Mouse (Mus musculus) lung, postnatal 0 days (tissue): ENCODE measurements around the gene Rasal1. TPM values are rescaled to one million over a fixed set of nuclear protein-coding genes. Genes with fewer than 3 reads are reported as not detected.

Experiments
- ATAC-seq: fragments of 200-750 bp; cut with Nextera tagmentation; 2 replicates; pipeline ENCODE4 v1.8.0; 2017; ENCODE audit warnings: moderate library complexity
- DNase-seq: peaks from one replicate; pipeline ENCODE4 v3.0.0-alpha.2; 2016; ENCODE audit warnings: low spot score
- H3K27ac ChIP-seq: fragments of 300-500 bp; sonication (generic); 2 replicates; pipeline ENCODE4 v1.5.1; 2014; ENCODE audit warnings: antibody characterized with exemption, mild to moderate bottlenecking, low read length, mixed read lengths
- H3K27me3 ChIP-seq: fragments of 300-500 bp; sonication (generic); replicated peaks from 2 replicates; pipeline ENCODE4 v1.6.1; 2014; ENCODE audit warnings: low read length, mixed read lengths; ENCODE audit not compliant: insufficient read depth
- H3K36me3 ChIP-seq: fragments of 300-500 bp; sonication (generic); 2 replicates; pipeline ENCODE4 v1.6.1; 2014; ENCODE audit warnings: low read length, mixed read lengths; ENCODE audit not compliant: insufficient read depth
- H3K4me1 ChIP-seq: fragments of 300-500 bp; sonication (generic); 2 replicates; pipeline ENCODE4 v1.6.1; 2014; ENCODE audit warnings: antibody characterized with exemption, low read depth, low read length, mixed read lengths; ENCODE audit not compliant: insufficient read depth
- H3K4me2 ChIP-seq: fragments of 300-500 bp; sonication (generic); replicated peaks from 2 replicates; pipeline ENCODE4 v1.6.1; 2014; ENCODE audit warnings: low read depth, mild to moderate bottlenecking, low read length, moderate library complexity, mixed read lengths
- H3K4me3 ChIP-seq: fragments of 300-500 bp; sonication (generic); 2 replicates; pipeline ENCODE4 v1.5.1; 2014; ENCODE audit warnings: low read depth, low read length
- H3K9ac ChIP-seq: fragments of 300-500 bp; sonication (generic); replicated peaks from 2 replicates; pipeline ENCODE4 v1.6.1; 2014; ENCODE audit warnings: low read depth, mild to moderate bottlenecking
- H3K9me3 ChIP-seq: fragments of 300-500 bp; sonication (generic); 2 replicates; pipeline ENCODE4 v1.6.1; 2016; ENCODE audit warnings: low read length, mixed read lengths
- CTCF ChIP-seq: IDR thresholded peaks from 2 replicates; pipeline ENCODE4 v1.5.1; 2016; ENCODE audit warnings: antibody characterized with exemption, mild to moderate bottlenecking
- EP300 ChIP-seq: IDR thresholded peaks from 2 replicates; pipeline ENCODE4 v1.6.1; 2016; ENCODE audit warnings: antibody characterized with exemption, mild to moderate bottlenecking, control low read depth
- WGBS: fragments of 180-500 bp; shearing (Covaris S2); extraction: QIAGEN DNeasy Blood & Tissue Kit; methylation state at CpG from one replicate; pipeline ENCODE4 v1.1.7; 2014; 5-methylcytosine and 5-hydroxymethylcytosine counted together
- polyA plus RNA-seq: library from polyadenylated mRNA; unstranded; fragments of >200 nt; fragmentation: Nextera tagmentation; extraction: Ambion mirVana; gene quantifications from 2 replicates; pipeline ENCODE4 v1.2.1, GENCODE M21; 2015

Gene Rasal1
- polyA plus RNA-seq, 1 experiment from 2014 or later = not detected

GRCm38 (mm10) chr5:120656281-120656751, 7.7 kb downstream of the Rasal1 start:
- H3K9me3 ChIP-seq = no peaks in the 10 kb centered on the region
- no peaks in the 10 kb centered on the region for H3K36me3 ChIP-seq
- DNase-seq (peak; percentile 78), ATAC-seq (peak; percentile 78)
- no peak overlapping the region for H3K27ac ChIP-seq
- H3K27me3 ChIP-seq = 0 out of 2 replicates have a peak, but pooled peaks cover 1% of the 10 kb centered on the region
- no peak for TF ChIP-seq EP300
- TF ChIP-seq CTCF = peak; percentile 20; the same call in 1 of the 2 replicates
- WGBS = 58% methylated on average over 12 of the region's 12 CpGs
- no peak overlapping the region for H3K4me2 ChIP-seq
- no peak overlapping the region for H3K9ac ChIP-seq
- H3K4me3 ChIP-seq = no peak overlapping the region
- no peaks in the 10 kb centered on the region for H3K4me1 ChIP-seq

- Histone ChIP-seq H3K36me3 (no peaks in the 10 kb centered on the region), H3K4me2 (no peak overlapping the region), H3K9me3 (no peaks in the 10 kb centered on the region), H3K4me1 (no peaks in the 10 kb centered on the region), H3K4me3 (no peak overlapping the region), H3K27ac (no peak overlapping the region), H3K9ac (no peak overlapping the region), H3K27me3 (no peaks in the 10 kb centered on the region)
- ATAC-seq (no peak), DNase-seq (no peak)
- TF ChIP-seq EP300 (no peak), CTCF (no peak)
- WGBS = 44% methylated on average over 5 of the region's 5 CpGs
These were observed 12.2 kb downstream of the Rasal1 start for GRCm38 (mm10) chr5:120660816-120661215.

- H3K4me3 ChIP-seq = no peak overlapping the region
- ATAC-seq = no peak
- H3K27ac ChIP-seq = no peak overlapping the region
- no peak for DNase-seq
- H3K9ac ChIP-seq = no peak overlapping the region
- H3K4me1 ChIP-seq = no peaks in the 10 kb centered on the region
- no peak overlapping the region for H3K4me2 ChIP-seq
- H3K9me3 ChIP-seq = no peaks in the 10 kb centered on the region
- 54% methylated on average over 2 of the region's 2 CpGs for WGBS
- H3K36me3 ChIP-seq = no peaks in the 10 kb centered on the region
- no peaks in the 10 kb centered on the region for H3K27me3 ChIP-seq
- TF ChIP-seq EP300 (no peak), CTCF (no peak)
These were observed 16.3 kb downstream of the Rasal1 start for GRCm38 (mm10) chr5:120664888-120665287.

DNA sequence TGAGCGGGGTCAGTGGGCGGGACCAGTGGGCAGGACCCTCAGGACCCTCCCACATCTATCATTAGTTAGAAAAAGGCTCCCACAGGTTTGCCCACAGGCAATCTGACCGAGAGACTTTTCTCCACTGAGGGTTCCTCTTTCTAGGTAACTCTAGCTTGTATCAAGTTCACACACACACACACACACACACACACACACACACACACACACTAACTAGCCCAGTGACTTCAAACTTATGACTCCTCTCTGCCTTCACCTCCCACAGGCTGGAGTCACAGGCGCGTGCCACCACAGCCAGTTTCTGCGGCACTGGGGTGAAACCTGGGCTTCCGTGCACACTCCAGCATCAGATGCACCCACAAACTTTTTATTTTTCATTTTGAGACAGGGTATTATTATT, 20.1 kb downstream of the Rasal1 start:
- ATAC-seq = no peak
- TF ChIP-seq CTCF (no peak), EP300 (no peak)
- no peaks in the 10 kb centered on the region for H3K9me3 ChIP-seq
- WGBS = 62% methylated on average over 7 of the region's 7 CpGs
- no peak for DNase-seq
- H3K36me3 ChIP-seq = no peaks in the 10 kb centered on the region
- H3K9ac ChIP-seq = no peak overlapping the region
- no peaks in the 10 kb centered on the region for H3K27me3 ChIP-seq
- H3K4me2 ChIP-seq = no peak overlapping the region
- H3K4me3 ChIP-seq = no peak overlapping the region
- no peak overlapping the region for H3K27ac ChIP-seq
- H3K4me1 ChIP-seq = no peaks in the 10 kb centered on the region

GRCm38 (mm10) chr5:120670132-120670531, 21.5 kb downstream of the Rasal1 start:
- Histone ChIP-seq H3K9ac (no peak overlapping the region), H3K4me3 (no peak overlapping the region), H3K9me3 (no peaks in the 10 kb centered on the region), H3K27me3 (no peaks in the 10 kb centered on the region), H3K4me1 (no peaks in the 10 kb centered on the region), H3K36me3 (no peaks in the 10 kb centered on the region), H3K27ac (no peak overlapping the region), H3K4me2 (no peak overlapping the region)
- 85% methylated on average over 7 of the region's 7 CpGs for WGBS
- DNase-seq (no peak), ATAC-seq (no peak)
- TF ChIP-seq EP300 = no peak
- no peak for TF ChIP-seq CTCF

GRCm38 (mm10) chr5:120671865-120672264, 23.3 kb downstream of the Rasal1 start:
- H3K36me3 ChIP-seq = no peaks in the 10 kb centered on the region
- H3K4me3 ChIP-seq = no peak overlapping the region
- no peak for TF ChIP-seq EP300
- TF ChIP-seq CTCF = no peak
- 54% methylated on average over 3 of the region's 3 CpGs for WGBS
- ATAC-seq = no peak
- H3K9ac ChIP-seq = no peak overlapping the region
- no peaks in the 10 kb centered on the region for H3K27me3 ChIP-seq
- DNase-seq = no peak
- H3K4me1 ChIP-seq = no peaks in the 10 kb centered on the region
- no peak overlapping the region for H3K27ac ChIP-seq
- no peaks in the 10 kb centered on the region for H3K9me3 ChIP-seq
- H3K4me2 ChIP-seq = no peak overlapping the region

GRCm38 (mm10) chr5:120673626-120674025, 25.0 kb downstream of the Rasal1 start:
- H3K36me3 ChIP-seq = no peaks in the 10 kb centered on the region
- no peaks in the 10 kb centered on the region for H3K27me3 ChIP-seq
- WGBS = 2% methylated on average over 12 of the region's 12 CpGs
- no peaks in the 10 kb centered on the region for H3K4me1 ChIP-seq
- H3K9me3 ChIP-seq = no peaks in the 10 kb centered on the region
- H3K27ac ChIP-seq = no peak overlapping the region
- H3K4me3 ChIP-seq = no peak overlapping the region
- H3K9ac ChIP-seq = no peak overlapping the region
- peak; percentile 65 for DNase-seq
- ATAC-seq = no peak
- no peak overlapping the region for H3K4me2 ChIP-seq
- no peak for TF ChIP-seq EP300
- TF ChIP-seq CTCF = peak; percentile 88
